Mouse (Mus musculus): ENCODE measurements around the gene Antxr1.

- TF ChIP-seq CTCF (IDR thresholded peaks at IDR 0.05; ENCODE audit: borderline replicate concordance, insufficient read depth, low read length) (no peak), POLR2A (IDR thresholded peaks at IDR 0.05; ENCODE audit: low read depth, low read length) (no peak)
Measured at GRCm38 (mm10) chr6:87350829-87351228, 15.2 kb upstream of the Antxr1 start, which contains the start of gene Gkn1.

All from embryonic fibroblast, embryonic 13.5 days (primary cell).